Mouse (Mus musculus): Measurements from ENCODE around the gene Crygc. TPM values are rescaled to one million over a fixed set of nuclear protein-coding genes. Genes with fewer than 3 reads are reported as not detected.
A peak's percentile ranks its signal among the peaks of the same experiment; 100 is the strongest.

Crygc gene
- polyA plus RNA-seq, 1 experiment from 2014 or later: not detected

- 53% methylated on average over 12 of the region's 12 CpGs for WGBS
- Histone ChIP-seq H3K27me3 (no peaks in the 10 kb centered on the region), H3K27ac (no peak overlapping the region), H3K4me3 (no peak overlapping the region), H3K4me1 (0 out of 2 replicates have a peak, but pooled peaks cover 7% of the 10 kb centered on the region), H3K4me2 (no peak overlapping the region), H3K9me3 (replicated peaks) (no peaks in the 10 kb centered on the region), H3K9ac (no peak overlapping the region), H3K36me3 (ENCODE audit: poor library complexity, severe bottlenecking) (no peaks in the 10 kb centered on the region)
- ATAC-seq: no peak
These were observed 24.7 kb downstream of the Crygc start for GRCm38 (mm10) chr1:65048781-65049180.

GRCm38 (mm10) chr1:65046401-65047109, 26.9 kb downstream of the Crygc start:
- Histone ChIP-seq H3K9ac (no peak overlapping the region), H3K4me3 (no peak overlapping the region), H3K4me2 (0 out of 2 replicates have a peak overlapping the region, but pooled peaks have one; percentile 22), H3K36me3 (ENCODE audit: poor library complexity, severe bottlenecking) (no peaks in the 10 kb centered on the region), H3K4me1 (0 out of 2 replicates have a peak, but pooled peaks cover 7% of the 10 kb centered on the region), H3K27ac (no peak overlapping the region), H3K9me3 (replicated peaks) (no peaks in the 10 kb centered on the region), H3K27me3 (no peaks in the 10 kb centered on the region)
- WGBS: 40% methylated on average over 8 of the region's 8 CpGs
- ATAC-seq: 0 out of 2 replicates have a peak, but pooled peaks have one; percentile 38

DNA sequence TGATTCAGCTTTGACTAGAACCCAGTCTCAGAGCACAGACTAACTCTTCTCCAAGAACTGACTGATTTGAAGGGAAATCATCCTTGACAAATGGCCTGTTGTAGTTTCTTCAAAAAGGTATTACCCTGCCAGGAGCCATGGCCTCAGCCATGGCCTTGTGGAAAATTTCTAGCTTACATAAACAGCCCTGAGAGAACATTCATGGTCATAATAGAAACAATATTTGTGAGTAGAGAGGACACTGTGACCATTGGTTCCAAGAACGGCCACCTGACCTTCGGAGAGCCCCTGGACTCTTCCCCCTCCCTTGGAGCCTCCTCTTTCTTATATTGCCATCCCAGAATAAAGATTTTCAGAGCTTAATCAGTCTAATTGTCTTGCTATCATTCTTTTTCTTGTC, 30.1 kb downstream of the Crygc start:
- H3K27ac ChIP-seq: no peak overlapping the region
- no peak overlapping the region for H3K4me3 ChIP-seq
- no peaks in the 10 kb centered on the region for H3K36me3 ChIP-seq (ENCODE audit: poor library complexity, severe bottlenecking)
- no peak overlapping the region for H3K4me2 ChIP-seq
- no peaks in the 10 kb centered on the region for H3K27me3 ChIP-seq
- WGBS: 88% methylated on average over 2 of the region's 2 CpGs
- no peaks in the 10 kb centered on the region for H3K9me3 ChIP-seq (replicated peaks)
- H3K9ac ChIP-seq: no peak overlapping the region
- ATAC-seq: no peak
- H3K4me1 ChIP-seq: no peaks in the 10 kb centered on the region

GRCm38 (mm10) chr1:65041837-65042236, 31.7 kb downstream of the Crygc start:
- ATAC-seq: no peak
- Histone ChIP-seq H3K4me2 (no peak overlapping the region), H3K4me1 (no peaks in the 10 kb centered on the region), H3K9ac (no peak overlapping the region), H3K4me3 (no peak overlapping the region), H3K9me3 (replicated peaks) (no peaks in the 10 kb centered on the region), H3K27ac (no peak overlapping the region), H3K36me3 (ENCODE audit: poor library complexity, severe bottlenecking) (no peaks in the 10 kb centered on the region), H3K27me3 (no peaks in the 10 kb centered on the region)
- WGBS: 94% methylated on average over 3 of the region's 3 CpGs

- ATAC-seq: no peak
These were observed 32.7 kb downstream of the Crygc start for GRCm38 (mm10) chr1:65040806-65041205.

DNA sequence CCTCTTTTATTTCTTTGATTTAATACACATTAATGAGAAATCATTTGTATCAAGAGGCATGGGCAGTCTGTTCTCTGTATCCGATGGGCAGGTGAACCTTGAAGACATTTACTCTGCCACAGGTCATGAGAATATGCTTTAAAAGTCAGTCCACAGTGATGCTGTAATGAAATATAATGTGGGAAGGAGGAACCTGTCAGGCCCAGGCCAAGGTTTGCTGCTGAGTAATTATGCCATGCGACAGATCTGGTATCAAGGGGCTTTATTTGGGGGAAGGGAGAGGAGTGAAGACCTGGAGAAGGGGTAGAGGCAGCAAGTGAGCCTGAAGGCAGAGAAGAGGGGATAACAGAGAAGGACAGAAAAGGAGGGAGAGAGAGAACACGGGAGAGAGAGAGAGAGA, 33.8 kb downstream of the Crygc start:
- Histone ChIP-seq H3K4me3 (no peak overlapping the region), H3K27ac (no peak overlapping the region), H3K4me1 (no peaks in the 10 kb centered on the region), H3K4me2 (no peak overlapping the region), H3K27me3 (no peaks in the 10 kb centered on the region), H3K36me3 (ENCODE audit: poor library complexity, severe bottlenecking) (no peaks in the 10 kb centered on the region), H3K9me3 (replicated peaks) (no peaks in the 10 kb centered on the region), H3K9ac (no peak overlapping the region)
- 75% methylated on average over 3 of the region's 3 CpGs for WGBS
- ATAC-seq: no peak

More at GRCm38 (mm10) chr1:65040806-65041205, 32.7 kb downstream of the Crygc start:
- H3K27me3 ChIP-seq: no peaks in the 10 kb centered on the region
- no peak overlapping the region for H3K9ac ChIP-seq
- no peak overlapping the region for H3K4me3 ChIP-seq
- H3K27ac ChIP-seq: no peak overlapping the region
- H3K36me3 ChIP-seq (ENCODE audit: poor library complexity, severe bottlenecking): no peaks in the 10 kb centered on the region
- WGBS: 83% methylated on average over 6 of the region's 6 CpGs
- H3K4me1 ChIP-seq: no peaks in the 10 kb centered on the region
- no peak overlapping the region for H3K4me2 ChIP-seq
- H3K9me3 ChIP-seq (replicated peaks): no peaks in the 10 kb centered on the region

DNA sequence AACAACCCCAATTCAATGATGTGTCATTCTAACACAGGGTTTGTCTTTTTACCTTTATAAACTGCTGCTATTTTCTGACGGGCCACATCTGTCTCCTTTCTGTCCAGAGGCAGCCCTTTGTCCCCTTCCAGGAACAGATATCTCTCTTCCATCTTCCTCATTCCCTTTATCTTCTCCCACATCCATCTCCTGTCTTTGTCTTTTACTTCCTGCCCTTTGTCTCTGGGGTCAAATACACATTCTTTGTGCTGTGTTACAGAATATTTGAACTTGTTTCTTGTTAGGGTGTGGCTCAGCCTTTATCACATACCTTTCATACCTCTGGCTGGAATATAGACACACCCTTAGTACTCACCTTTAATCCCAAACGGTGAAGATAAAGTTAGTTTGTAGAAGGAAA, 35.9 kb downstream of the Crygc start:
- H3K4me1 ChIP-seq: no peaks in the 10 kb centered on the region
- no peak overlapping the region for H3K9ac ChIP-seq
- H3K4me2 ChIP-seq: no peak overlapping the region
- ATAC-seq: no peak
- H3K9me3 ChIP-seq (replicated peaks): no peaks in the 10 kb centered on the region
- H3K4me3 ChIP-seq: no peak overlapping the region
- no peaks in the 10 kb centered on the region for H3K27me3 ChIP-seq
- no peaks in the 10 kb centered on the region for H3K36me3 ChIP-seq (ENCODE audit: poor library complexity, severe bottlenecking)
- 86% methylated on average over 2 of the region's 2 CpGs for WGBS
- H3K27ac ChIP-seq: no peak overlapping the region

GRCm38 (mm10) chr1:65035513-65035912, 38.0 kb downstream of the Crygc start:
- no peak overlapping the region for H3K4me3 ChIP-seq
- H3K9ac ChIP-seq: no peak overlapping the region
- 22% methylated on average over 3 of the region's 3 CpGs for WGBS
- no peaks in the 10 kb centered on the region for H3K27me3 ChIP-seq
- no peak overlapping the region for H3K4me2 ChIP-seq
- no peak for ATAC-seq
- H3K27ac ChIP-seq: no peak overlapping the region
- no peaks in the 10 kb centered on the region for H3K36me3 ChIP-seq (ENCODE audit: poor library complexity, severe bottlenecking)
- H3K4me1 ChIP-seq: no peaks in the 10 kb centered on the region
- H3K9me3 ChIP-seq (replicated peaks): no peaks in the 10 kb centered on the region

- no peak within 1 kb of the TSS for H3K4me2 ChIP-seq
- ATAC-seq: no peak
- no peak within 1 kb of the TSS for H3K9ac ChIP-seq
- H3K4me3 ChIP-seq: no peak within 1 kb of the TSS
- no peaks in the 10 kb centered on the region for H3K27me3 ChIP-seq
- no peak within 1 kb of the TSS for H3K27ac ChIP-seq
- no peaks in the 10 kb centered on the region for H3K9me3 ChIP-seq (replicated peaks)
- no peaks in the 10 kb centered on the region for H3K4me1 ChIP-seq
- H3K36me3 ChIP-seq (ENCODE audit: poor library complexity, severe bottlenecking): no peaks in the 10 kb centered on the region
These were observed 40.8 kb downstream of the Crygc start, which contains the start of gene Akr1cl for GRCm38 (mm10) chr1:65032641-65033040. Akr1cl (minus strand) TSS chr1:65032759.

DNA sequence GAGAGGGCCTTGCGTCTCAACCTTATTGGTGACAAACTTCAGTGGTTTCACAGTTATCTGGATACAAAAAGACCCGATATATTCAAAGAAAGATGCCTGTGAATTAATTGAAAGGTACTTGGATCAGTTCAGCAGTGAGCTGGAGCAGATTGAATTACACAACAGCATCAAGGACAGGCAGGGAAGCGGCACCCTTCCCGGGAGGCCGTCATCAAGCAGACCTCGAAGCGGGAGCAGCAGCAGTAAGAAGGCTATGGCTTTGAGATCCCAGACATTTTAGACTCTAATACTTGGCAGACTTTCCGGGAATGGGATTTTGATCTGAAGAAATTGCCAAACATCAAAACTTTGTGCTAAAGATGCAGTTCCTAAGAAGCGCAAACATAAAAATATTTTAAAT, 45.3 kb downstream of the Crygc start:
- WGBS: 71% methylated on average over 9 of the region's 9 CpGs
- H3K27ac ChIP-seq: no peak overlapping the region
- H3K4me3 ChIP-seq: no peak overlapping the region
- H3K4me2 ChIP-seq: no peak overlapping the region
- no peaks in the 10 kb centered on the region for H3K4me1 ChIP-seq
- no peak for ATAC-seq
- H3K36me3 ChIP-seq (ENCODE audit: poor library complexity, severe bottlenecking): no peaks in the 10 kb centered on the region
- H3K9ac ChIP-seq: no peak overlapping the region
- no peaks in the 10 kb centered on the region for H3K9me3 ChIP-seq (replicated peaks)
- no peaks in the 10 kb centered on the region for H3K27me3 ChIP-seq

Other genes starting within 250 kb of the Crygc start
- gene Plekhm3, start 116.9 kb downstream of the Crygc start, polyA plus RNA-seq (2015; fragmentation: Nextera tagmentation; extraction: Ambion mirVana): 7.5 and 9.4 TPM in 2 replicates
- 0.10 TPM in 1 of 2 replicates, not detected in the other for gene Akr1cl, start 40.9 kb downstream of the Crygc start, polyA plus RNA-seq (2015; fragmentation: Nextera tagmentation; extraction: Ambion mirVana)
- gene Cryge, start 22.5 kb downstream of the Crygc start, polyA plus RNA-seq (2015; fragmentation: Nextera tagmentation; extraction: Ambion mirVana): 0.38 TPM in 1 of 2 replicates, not detected in the other
- gene Crygd, start 10.2 kb downstream of the Crygc start, polyA plus RNA-seq (2015; fragmentation: Nextera tagmentation; extraction: Ambion mirVana): not detected in 2 replicates
- not detected in 2 replicates for gene Crygb, start 8.6 kb upstream of the Crygc start, polyA plus RNA-seq (2015; fragmentation: Nextera tagmentation; extraction: Ambion mirVana)
- not detected in 2 replicates for gene Cryga, start 29.7 kb upstream of the Crygc start, polyA plus RNA-seq (2015; fragmentation: Nextera tagmentation; extraction: Ambion mirVana)
- gene Gm28845, start 45.9 kb upstream of the Crygc start, polyA plus RNA-seq (2015; fragmentation: Nextera tagmentation; extraction: Ambion mirVana): not detected in 2 replicates
- 0.09 and 0.50 TPM in 2 replicates for gene D630023F18Rik, start 49.5 kb upstream of the Crygc start, polyA plus RNA-seq (2015; fragmentation: Nextera tagmentation; extraction: Ambion mirVana)
- gene Idh1, start 112.8 kb upstream of the Crygc start, polyA plus RNA-seq (2015; fragmentation: Nextera tagmentation; extraction: Ambion mirVana): 399 and 431 TPM in 2 replicates
- 13.5 and 15.7 TPM in 2 replicates for gene Pikfyve, start 113.0 kb upstream of the Crygc start, polyA plus RNA-seq (2015; fragmentation: Nextera tagmentation; extraction: Ambion mirVana)
- gene Pth2r, start 208.4 kb upstream of the Crygc start, polyA plus RNA-seq (2015; fragmentation: Nextera tagmentation; extraction: Ambion mirVana): 0.54 and 1.1 TPM in 2 replicates